Mouse (Mus musculus) CH12.LX (cell line): Measurements from ENCODE around the gene Socs1.
A peak's percentile ranks its signal among the peaks of the same experiment; 100 is the strongest.

ENCODE experiments used
- CHD1 ChIP-seq: IDR thresholded peaks from 2 replicates; pipeline ENCODE4 v1.6.1; 2012; ENCODE audit warnings: low read depth, low read length, improper control_type of control experiment, inconsistent platforms
- CTCF ChIP-seq, 2 experiments: IDR thresholded peaks in 1 of 2; conservative IDR thresholded peaks in 1 of 2; 2 replicates each; pipeline ENCODE4 v1.5.1; 2011 to 2012; ENCODE audit warnings: low read depth in 2 of 2, low read length in 2 of 2, improper control_type of control experiment in 1 of 2, inconsistent platforms in 1 of 2, mild to moderate bottlenecking in 1 of 2, moderate library complexity in 1 of 2
- EP300 ChIP-seq: IDR thresholded peaks from 2 replicates; pipeline ENCODE4 v1.6.1; 2011; ENCODE audit warnings: low read length, improper control_type of control experiment
- JUND ChIP-seq: conservative IDR thresholded peaks from 2 replicates; pipeline ENCODE4 v1.6.1; 2011; ENCODE audit warnings: low read depth, low read length, improper control_type of control experiment
- MAZ ChIP-seq: IDR thresholded peaks from 2 replicates; pipeline ENCODE4 v1.6.1; 2012; ENCODE audit warnings: low read depth, mild to moderate bottlenecking, inconsistent platforms, low read length, improper control_type of control experiment, moderate library complexity
- MXI1 ChIP-seq: IDR thresholded peaks from 2 replicates; pipeline ENCODE4 v1.6.1; 2011; ENCODE audit warnings: mild to moderate bottlenecking, low read depth, low read length, improper control_type of control experiment
- POLR2A ChIP-seq: IDR thresholded peaks from 2 replicates; pipeline ENCODE4 v1.6.1; 2011; ENCODE audit warnings: low read depth, mild to moderate bottlenecking, improper control_type of control experiment, low read length

DNA sequence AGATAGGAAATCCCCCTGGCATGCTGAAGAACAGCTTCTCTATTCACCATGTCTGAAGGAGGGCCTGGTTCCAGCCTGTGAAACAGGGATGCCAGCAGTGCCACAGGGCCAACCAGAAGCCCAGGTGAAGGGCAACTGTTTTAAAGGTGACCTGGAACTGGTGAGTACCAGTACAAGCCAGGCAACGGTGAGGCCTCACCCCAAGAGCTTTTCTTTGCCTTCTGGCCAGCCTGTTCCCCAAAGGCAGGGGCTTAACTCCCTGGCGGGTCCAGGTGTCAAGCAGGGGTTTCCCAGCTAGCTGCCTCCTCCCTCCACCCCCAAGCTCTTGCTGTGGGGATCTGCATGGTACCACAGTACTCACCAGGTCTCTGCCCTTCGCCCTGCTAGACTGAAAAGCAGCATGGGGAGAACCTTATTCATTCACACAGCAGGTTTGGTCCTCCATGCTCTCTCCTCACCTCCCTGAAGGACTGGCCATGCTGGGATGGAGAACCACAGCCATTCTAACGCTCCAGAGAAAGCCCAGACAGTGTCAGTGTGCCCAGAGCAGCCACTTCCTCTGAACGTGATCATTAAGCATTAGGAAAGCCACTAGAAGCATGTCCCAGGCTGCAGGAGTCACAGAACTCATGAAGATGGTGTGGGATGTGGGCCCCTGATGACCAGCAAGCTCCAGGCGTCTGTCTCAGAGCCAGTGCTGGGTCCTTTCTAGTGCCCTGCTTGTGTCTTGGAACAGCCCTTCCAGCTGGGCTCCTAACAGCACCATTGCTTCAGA lies 2.8 kb downstream of the Socs1 start:
- no peak; the same call in 1 of the 2 replicates for TF ChIP-seq POLR2A
- no peak for TF ChIP-seq JUND
- no peak; the same call in 1 of the 2 replicates for TF ChIP-seq MAZ
- no peak; the same call in 1 of the 2 replicates for TF ChIP-seq MXI1
- 0 out of 2 replicates have a peak, but pooled peaks have one; percentile 36 for TF ChIP-seq EP300
- no peak for TF ChIP-seq CHD1
- no peak for TF ChIP-seq CTCF (conservative IDR thresholded peaks at IDR 0.05 in 1 of 2, IDR thresholded peaks at IDR 0.05 in 1 of 2; ENCODE audit: low read depth in 2 of 2, low read length in 2 of 2)
